Mouse (Mus musculus): ENCODE results near the gene Rab3c. TPM values are rescaled to one million over a fixed set of nuclear protein-coding genes. Genes with fewer than 3 reads are reported as not detected.
A peak's percentile ranks its signal among the peaks of the same experiment; 100 is the strongest.

Rab3c gene
- total RNA-seq (2021) (under 1 TPM in 1 of 2 experiments, not detected in 1; 0.20 TPM), polyA plus RNA-seq (2012; rRNA removed) (0.16 and 0.41 TPM in 2 replicates)
- long read RNA-seq = 0 reads

- Histone ChIP-seq H3K27me3 (ENCODE audit: control insufficient read depth, insufficient read depth, low read length) (peaks cover 4% of the 10 kb centered on the region), H3K9ac (ENCODE audit: low read depth, low read length) (no peak within 1 kb of the TSS), H3K4me3 (no peak within 1 kb of the TSS), H3K27ac (no peak within 1 kb of the TSS), H3K79me2 (replicated peaks; ENCODE audit: control insufficient read depth, insufficient read depth, low read length) (no peaks in the 10 kb centered on the region), H3K36me3 (ENCODE audit: control insufficient read depth, insufficient read depth, low read length) (no peaks in the 10 kb centered on the region), H3K4me1 (ENCODE audit: control insufficient read depth, insufficient read depth, low read length) (no peaks in the 10 kb centered on the region)
- TF ChIP-seq POLR2A (IDR thresholded peaks at IDR 0.05; ENCODE audit: insufficient read depth, low read depth, low read length) = no peak
- no peak for TF ChIP-seq EP300 (IDR thresholded peaks at IDR 0.05; ENCODE audit: insufficient read depth, low read depth, low read length)
- TF ChIP-seq CTCF (IDR thresholded peaks at IDR 0.05) = no peak
- intact Hi-C loops (cut with DNase I) = no loop called here
- no peak for DNase-seq
- WGBS = 3% methylated on average over 20 of the region's 20 CpGs
Measured at GRCm38 (mm10) chr13:110280563-110281144, at the start of gene Rab3c. TSS of gene Rab3c (minus strand) at chr13:110280996.

- DNase-seq = peak in 1 of 2 experiments; percentile 4
- no peaks in the 10 kb centered on the region for H3K79me2 ChIP-seq (replicated peaks; ENCODE audit: control insufficient read depth, insufficient read depth, low read length)
- no peak overlapping the region for H3K4me3 ChIP-seq
- no peaks in the 10 kb centered on the region for H3K4me1 ChIP-seq (ENCODE audit: control insufficient read depth, insufficient read depth, low read length)
- H3K27me3 ChIP-seq (ENCODE audit: control insufficient read depth, insufficient read depth, low read length) = no peaks in the 10 kb centered on the region
- H3K9ac ChIP-seq (ENCODE audit: low read depth, low read length) = no peak overlapping the region
- 23% methylated on average over 4 of the region's 4 CpGs for WGBS
- H3K36me3 ChIP-seq (ENCODE audit: control insufficient read depth, insufficient read depth, low read length) = no peaks in the 10 kb centered on the region
- intact Hi-C loops (cut with DNase I) = loop anchor here (1.0 kb wide), 1 partner anchor 256 kb away; no protein-coding TSS in a partner anchor
- TF ChIP-seq POLR2A (IDR thresholded peaks at IDR 0.05; ENCODE audit: insufficient read depth, low read depth, low read length) = no peak
- TF ChIP-seq CTCF (IDR thresholded peaks at IDR 0.05) = peak; percentile 45
- TF ChIP-seq EP300 (IDR thresholded peaks at IDR 0.05; ENCODE audit: insufficient read depth, low read depth, low read length) = no peak
- H3K27ac ChIP-seq = no peak overlapping the region
Measured at GRCm38 (mm10) chr13:110318746-110319145, 38.0 kb upstream of the Rab3c start.

- H3K27ac ChIP-seq = no peak overlapping the region
- no peaks in the 10 kb centered on the region for H3K4me1 ChIP-seq (ENCODE audit: control insufficient read depth, insufficient read depth, low read length)
- no peak overlapping the region for H3K4me3 ChIP-seq
- WGBS = 75% methylated on average over 5 of the region's 5 CpGs
- TF ChIP-seq EP300 (IDR thresholded peaks at IDR 0.05; ENCODE audit: insufficient read depth, low read depth, low read length) = no peak
- no peaks in the 10 kb centered on the region for H3K79me2 ChIP-seq (replicated peaks; ENCODE audit: control insufficient read depth, insufficient read depth, low read length)
- no peak overlapping the region for H3K9ac ChIP-seq (ENCODE audit: low read depth, low read length)
- intact Hi-C loops (cut with DNase I) = no loop called here
- no peaks in the 10 kb centered on the region for H3K36me3 ChIP-seq (ENCODE audit: control insufficient read depth, insufficient read depth, low read length)
- no peak for DNase-seq
- no peaks in the 10 kb centered on the region for H3K27me3 ChIP-seq (ENCODE audit: control insufficient read depth, insufficient read depth, low read length)
Measured at GRCm38 (mm10) chr13:110307188-110307587, 26.4 kb upstream of the Rab3c start.

GRCm38 (mm10) chr13:110297112-110297511 is 16.3 kb upstream of the Rab3c start:
- Histone ChIP-seq H3K4me3 (no peak overlapping the region), H3K4me1 (ENCODE audit: control insufficient read depth, insufficient read depth, low read length) (no peaks in the 10 kb centered on the region), H3K9ac (ENCODE audit: low read depth, low read length) (no peak overlapping the region), H3K27me3 (ENCODE audit: control insufficient read depth, insufficient read depth, low read length) (no peaks in the 10 kb centered on the region), H3K36me3 (ENCODE audit: control insufficient read depth, insufficient read depth, low read length) (no peaks in the 10 kb centered on the region), H3K27ac (no peak overlapping the region), H3K79me2 (replicated peaks; ENCODE audit: control insufficient read depth, insufficient read depth, low read length) (no peaks in the 10 kb centered on the region)
- WGBS = 26% methylated on average over 4 of the region's 4 CpGs
- TF ChIP-seq EP300 (IDR thresholded peaks at IDR 0.05; ENCODE audit: insufficient read depth, low read depth, low read length) = no peak
- no peak for TF ChIP-seq CTCF (IDR thresholded peaks at IDR 0.05)
- TF ChIP-seq POLR2A (IDR thresholded peaks at IDR 0.05; ENCODE audit: insufficient read depth, low read depth, low read length) = no peak
- intact Hi-C loops (cut with DNase I) = no loop called here
- DNase-seq = no peak

- DNase-seq = no peak
- intact Hi-C loops (cut with DNase I) = no loop called here
- Histone ChIP-seq H3K36me3 (ENCODE audit: control insufficient read depth, insufficient read depth, low read length) (no peaks in the 10 kb centered on the region), H3K79me2 (replicated peaks; ENCODE audit: control insufficient read depth, insufficient read depth, low read length) (no peaks in the 10 kb centered on the region), H3K27ac (no peak overlapping the region), H3K4me3 (no peak overlapping the region), H3K4me1 (ENCODE audit: control insufficient read depth, insufficient read depth, low read length) (no peaks in the 10 kb centered on the region), H3K27me3 (ENCODE audit: control insufficient read depth, insufficient read depth, low read length) (no peaks in the 10 kb centered on the region), H3K9ac (ENCODE audit: low read depth, low read length) (no peak overlapping the region)
- 72% methylated on average over 3 of the region's 3 CpGs for WGBS
- TF ChIP-seq EP300 (IDR thresholded peaks at IDR 0.05; ENCODE audit: insufficient read depth, low read depth, low read length) (no peak), CTCF (IDR thresholded peaks at IDR 0.05) (no peak), POLR2A (IDR thresholded peaks at IDR 0.05; ENCODE audit: insufficient read depth, low read depth, low read length) (no peak)
Measured at GRCm38 (mm10) chr13:110288499-110288898, 7.7 kb upstream of the Rab3c start.

GRCm38 (mm10) chr13:110283781-110284180 is 3.0 kb upstream of the Rab3c start:
- intact Hi-C loops (cut with DNase I) = no loop called here
- 55% methylated on average over 4 of the region's 4 CpGs for WGBS
- no peak for TF ChIP-seq EP300 (IDR thresholded peaks at IDR 0.05; ENCODE audit: insufficient read depth, low read depth, low read length)
- no peak for TF ChIP-seq POLR2A (IDR thresholded peaks at IDR 0.05; ENCODE audit: insufficient read depth, low read depth, low read length)
- no peak for TF ChIP-seq CTCF (IDR thresholded peaks at IDR 0.05)

More at GRCm38 (mm10) chr13:110283781-110284180, 3.0 kb upstream of the Rab3c start:
- Histone ChIP-seq H3K27ac (no peak overlapping the region), H3K36me3 (ENCODE audit: control insufficient read depth, insufficient read depth, low read length) (no peaks in the 10 kb centered on the region), H3K79me2 (replicated peaks; ENCODE audit: control insufficient read depth, insufficient read depth, low read length) (no peaks in the 10 kb centered on the region), H3K4me3 (no peak overlapping the region), H3K4me1 (ENCODE audit: control insufficient read depth, insufficient read depth, low read length) (no peaks in the 10 kb centered on the region), H3K27me3 (ENCODE audit: control insufficient read depth, insufficient read depth, low read length) (peaks cover 4% of the 10 kb centered on the region), H3K9ac (ENCODE audit: low read depth, low read length) (no peak overlapping the region)
- no peak for DNase-seq

Data from heart, adult 2 months (tissue).